Mouse (Mus musculus): ENCODE data around the gene Dynll1. TPM values are rescaled to one million over a fixed set of nuclear protein-coding genes. Genes with fewer than 3 reads are reported as not detected.

Gene Dynll1
- polyA plus RNA-seq (2015; fragmentation: Nextera tagmentation; extraction: Ambion mirVana) = 1,571 and 1,757 TPM in 2 replicates

GRCm38 (mm10) chr5:115300792-115301614, at the start of gene Dynll1:
TSS of gene Dynll1 (minus strand) at chr5:115300999.
- ATAC-seq = peak; percentile 98
- Histone ChIP-seq H3K27me3 (no peaks in the 10 kb centered on the region), H3K9ac (peak within 1 kb of the TSS; percentile 82), H3K4me3 (peak within 1 kb of the TSS; percentile 62), H3K36me3 (ENCODE audit: poor library complexity, severe bottlenecking) (peaks cover 33% of the 10 kb centered on the region), H3K27ac (peak within 1 kb of the TSS; percentile 90), H3K4me2 (peak within 1 kb of the TSS; percentile 83), H3K9me3 (replicated peaks) (no peaks in the 10 kb centered on the region), H3K4me1 (peaks cover 32% of the 10 kb centered on the region)
- WGBS = under 1% methylated on average over 54 of the region's 66 CpGs

- under 1% methylated on average over 18 of the region's 18 CpGs for WGBS
- H3K9me3 ChIP-seq (replicated peaks) = 0 out of 2 replicates have a peak, but pooled peaks cover 6% of the 10 kb centered on the region
- ATAC-seq = peak; percentile 54
- H3K4me1 ChIP-seq = peaks cover 21% of the 10 kb centered on the region
- H3K4me3 ChIP-seq = peak overlapping the region; percentile 95
- peak overlapping the region; percentile 89 for H3K9ac ChIP-seq
- peak overlapping the region; percentile 69 for H3K27ac ChIP-seq
- H3K27me3 ChIP-seq = no peaks in the 10 kb centered on the region
- H3K36me3 ChIP-seq (ENCODE audit: poor library complexity, severe bottlenecking) = peaks cover 19% of the 10 kb centered on the region
- peak overlapping the region; percentile 100 for H3K4me2 ChIP-seq
Observed at GRCm38 (mm10) chr5:115349225-115349555, 48.4 kb upstream of the Dynll1 start.

GRCm38 (mm10) chr5:115348546-115349224, 47.9 kb upstream of the Dynll1 start, which contains the start of gene Cox6a1:
TSS of gene Cox6a1 (minus strand) at chr5:115348981.
- peak within 1 kb of the TSS; percentile 100 for H3K4me2 ChIP-seq
- ATAC-seq = peak; percentile 95
- H3K9me3 ChIP-seq (replicated peaks) = 0 out of 2 replicates have a peak, but pooled peaks cover 6% of the 10 kb centered on the region
- peak within 1 kb of the TSS; percentile 89 for H3K9ac ChIP-seq
- H3K4me3 ChIP-seq = peak within 1 kb of the TSS; percentile 95
- under 1% methylated on average over 63 of the region's 74 CpGs for WGBS
- no peaks in the 10 kb centered on the region for H3K27me3 ChIP-seq
- peak within 1 kb of the TSS; percentile 69 for H3K27ac ChIP-seq
- H3K36me3 ChIP-seq (ENCODE audit: poor library complexity, severe bottlenecking) = peaks cover 24% of the 10 kb centered on the region
- H3K4me1 ChIP-seq = peaks cover 21% of the 10 kb centered on the region

GRCm38 (mm10) chr5:115347564-115347963, 46.8 kb upstream of the Dynll1 start:
- H3K36me3 ChIP-seq (ENCODE audit: poor library complexity, severe bottlenecking) = peaks cover 35% of the 10 kb centered on the region
- WGBS = 5% methylated on average over 5 of the region's 5 CpGs
- peaks cover 21% of the 10 kb centered on the region for H3K4me1 ChIP-seq
- peak overlapping the region; percentile 95 for H3K4me3 ChIP-seq
- peak overlapping the region; percentile 100 for H3K4me2 ChIP-seq
- H3K9me3 ChIP-seq (replicated peaks) = 0 out of 2 replicates have a peak, but pooled peaks cover 6% of the 10 kb centered on the region
- H3K27me3 ChIP-seq = no peaks in the 10 kb centered on the region
- ATAC-seq = no peak; the same call in 1 of the 2 replicates
- H3K9ac ChIP-seq = peak overlapping the region; percentile 89
- peak overlapping the region; percentile 1; the same call in 1 of the 2 replicates for H3K27ac ChIP-seq

GRCm38 (mm10) chr5:115341314-115342165, 40.7 kb upstream of the Dynll1 start:
- peak overlapping the region; percentile 89 for H3K4me3 ChIP-seq
- WGBS = 13% methylated on average over 36 of the region's 36 CpGs
- peak overlapping the region; percentile 93 for H3K9ac ChIP-seq
- H3K4me2 ChIP-seq = peak overlapping the region; percentile 74
- H3K36me3 ChIP-seq (ENCODE audit: poor library complexity, severe bottlenecking) = peaks cover 49% of the 10 kb centered on the region
- ATAC-seq = no peak; the same call in 1 of the 2 replicates
- H3K4me1 ChIP-seq = peaks cover 25% of the 10 kb centered on the region
- H3K27ac ChIP-seq = peak overlapping the region; percentile 78
- H3K27me3 ChIP-seq = no peaks in the 10 kb centered on the region
- no peaks in the 10 kb centered on the region for H3K9me3 ChIP-seq (replicated peaks)

GRCm38 (mm10) chr5:115340577-115341313, 39.9 kb upstream of the Dynll1 start, which contains the start of the genes Gatc and Triap1:
TSS of gene Gatc (minus strand) at chr5:115341178.
TSS of gene Triap1 (plus strand) at chr5:115341225.
- no peaks in the 10 kb centered on the region for H3K27me3 ChIP-seq
- H3K36me3 ChIP-seq (ENCODE audit: poor library complexity, severe bottlenecking) = peaks cover 54% of the 10 kb centered on the region
- H3K27ac ChIP-seq = peak within 1 kb of the TSS; percentile 78
- H3K9me3 ChIP-seq (replicated peaks) = no peaks in the 10 kb centered on the region
- H3K4me1 ChIP-seq = peaks cover 25% of the 10 kb centered on the region
- H3K4me3 ChIP-seq = peak within 1 kb of the TSS; percentile 89
- WGBS = under 1% methylated on average over 61 of the region's 62 CpGs
- ATAC-seq = peak; percentile 92
- peak within 1 kb of the TSS; percentile 74 for H3K4me2 ChIP-seq
- H3K9ac ChIP-seq = peak within 1 kb of the TSS; percentile 93

- H3K27me3 ChIP-seq = no peaks in the 10 kb centered on the region
- H3K9me3 ChIP-seq (replicated peaks) = no peaks in the 10 kb centered on the region
- H3K4me1 ChIP-seq = peaks cover 25% of the 10 kb centered on the region
- ATAC-seq = no peak
- H3K36me3 ChIP-seq (ENCODE audit: poor library complexity, severe bottlenecking) = peaks cover 54% of the 10 kb centered on the region
- 43% methylated on average over 7 of the region's 7 CpGs for WGBS
- peak overlapping the region; percentile 93 for H3K9ac ChIP-seq
- peak overlapping the region; percentile 74 for H3K4me2 ChIP-seq
- no peak overlapping the region for H3K27ac ChIP-seq
- H3K4me3 ChIP-seq = peak overlapping the region; percentile 89
Observed at GRCm38 (mm10) chr5:115340007-115340406, 39.2 kb upstream of the Dynll1 start.

- no peak for ATAC-seq
- no peak overlapping the region for H3K27ac ChIP-seq
- no peaks in the 10 kb centered on the region for H3K27me3 ChIP-seq
- H3K4me1 ChIP-seq = peaks cover 10% of the 10 kb centered on the region
- no peak overlapping the region for H3K9ac ChIP-seq
- WGBS = 88% methylated on average over 3 of the region's 3 CpGs
- H3K4me3 ChIP-seq = no peak overlapping the region
- H3K9me3 ChIP-seq (replicated peaks) = no peaks in the 10 kb centered on the region
- H3K36me3 ChIP-seq (ENCODE audit: poor library complexity, severe bottlenecking) = peaks cover 84% of the 10 kb centered on the region
- no peak overlapping the region for H3K4me2 ChIP-seq
Observed at GRCm38 (mm10) chr5:115333626-115334025, 32.8 kb upstream of the Dynll1 start.

GRCm38 (mm10) chr5:115330955-115331354, 30.2 kb upstream of the Dynll1 start:
- no peaks in the 10 kb centered on the region for H3K9me3 ChIP-seq (replicated peaks)
- 91% methylated on average over 9 of the region's 9 CpGs for WGBS
- no peaks in the 10 kb centered on the region for H3K27me3 ChIP-seq
- H3K36me3 ChIP-seq (ENCODE audit: poor library complexity, severe bottlenecking) = peaks cover 66% of the 10 kb centered on the region
- ATAC-seq = no peak
- no peak overlapping the region for H3K27ac ChIP-seq
- no peak overlapping the region for H3K4me3 ChIP-seq
- no peak overlapping the region for H3K4me2 ChIP-seq
- peaks cover 21% of the 10 kb centered on the region for H3K4me1 ChIP-seq
- H3K9ac ChIP-seq = no peak overlapping the region

- peak overlapping the region; percentile 93 for H3K9ac ChIP-seq
- H3K4me1 ChIP-seq = peaks cover 24% of the 10 kb centered on the region
- H3K27me3 ChIP-seq = no peaks in the 10 kb centered on the region
- H3K27ac ChIP-seq = peak overlapping the region; percentile 83
- WGBS = under 1% methylated on average over 53 of the region's 55 CpGs
- no peaks in the 10 kb centered on the region for H3K9me3 ChIP-seq (replicated peaks)
- peak overlapping the region; percentile 79 for H3K4me3 ChIP-seq
- H3K4me2 ChIP-seq = peak overlapping the region; percentile 91
- ATAC-seq = peak; percentile 39
- H3K36me3 ChIP-seq (ENCODE audit: poor library complexity, severe bottlenecking) = peaks cover 35% of the 10 kb centered on the region
Observed at GRCm38 (mm10) chr5:115327610-115328548, 27.1 kb upstream of the Dynll1 start.

Measured in forebrain, embryonic 13.5 days (tissue).